Mouse (Mus musculus): ENCODE measurements around the gene Slco1a4. TPM values are rescaled to one million over a fixed set of nuclear protein-coding genes. Genes with fewer than 3 reads are reported as not detected.
"Not testable (repeated sequence)": the region's sequence is repeated elsewhere in the genome, so short reads cannot be mapped to it uniquely, and the experiment has no call there.

The Slco1a4 gene
- total RNA-seq (2021): 10 to 100 TPM; 34.4 to 36.4 TPM

- no peak for DNase-seq
Measured at GRCm38 (mm10) chr6:141856085-141856484, at the start of gene Slco1a4. TSS of gene Slco1a4 (minus strand) at chr6:141856199.

- no peak for DNase-seq
Measured at GRCm38 (mm10) chr6:141898197-141898596, 42.2 kb upstream of the Slco1a4 start.

GRCm38 (mm10) chr6:141889723-141890122 is 33.7 kb upstream of the Slco1a4 start:
- DNase-seq: no peak

- DNase-seq: no peak
Measured at GRCm38 (mm10) chr6:141888248-141888647, 32.2 kb upstream of the Slco1a4 start.

- DNase-seq: no peak
Measured at GRCm38 (mm10) chr6:141882581-141882980, 26.6 kb upstream of the Slco1a4 start.

- not testable (repeated sequence) for DNase-seq
Measured at GRCm38 (mm10) chr6:141875742-141876141, 19.7 kb upstream of the Slco1a4 start.

GRCm38 (mm10) chr6:141871711-141872110 is 15.7 kb upstream of the Slco1a4 start:
- DNase-seq: no peak

- DNase-seq: no peak
Measured at GRCm38 (mm10) chr6:141868735-141869134, 12.7 kb upstream of the Slco1a4 start.

- DNase-seq: no peak
Measured at GRCm38 (mm10) chr6:141866026-141866425, 10.0 kb upstream of the Slco1a4 start.

GRCm38 (mm10) chr6:141857735-141858531 is 1.9 kb upstream of the Slco1a4 start:
- no peak for DNase-seq

GRCm38 (mm10) chr6:141853616-141854015 is 2.4 kb downstream of the Slco1a4 start:
- DNase-seq: no peak

GRCm38 (mm10) chr6:141849051-141849450 is 6.9 kb downstream of the Slco1a4 start:
- DNase-seq: no peak

GRCm38 (mm10) chr6:141797837-141798236 is 58.2 kb downstream of the Slco1a4 start:
- peak in 1 of 2 experiments; percentile 3 for DNase-seq

- DNase-seq: no peak
Measured at GRCm38 (mm10) chr6:141774476-141774875, 81.5 kb downstream of the Slco1a4 start.

GRCm38 (mm10) chr6:141773710-141774109 is 82.3 kb downstream of the Slco1a4 start, which contains the start of gene Gm5724:
TSS of gene Gm5724 (minus strand) at chr6:141773810.
- DNase-seq: no peak

Other genes with a start within 250 kb of the Slco1a4 start
- under 1 TPM; 0.30 TPM for gene Slco1b2, start 226.7 kb downstream of the Slco1a4 start, total RNA-seq (2021)
- not detected for gene Gm5724, start 82.4 kb downstream of the Slco1a4 start, total RNA-seq (2021)
- gene Slco1a1, start 90.8 kb upstream of the Slco1a4 start, total RNA-seq (2021): not detected
- gene Gm6614, start 155.2 kb upstream of the Slco1a4 start, total RNA-seq (2021): not detected

All from layer of hippocampus, postnatal 36 days (tissue).